Mouse (Mus musculus) intestine, embryonic 15.5 days (tissue): ENCODE results near the gene Hnrnpk. TPM values are rescaled to one million over a fixed set of nuclear protein-coding genes. Genes with fewer than 3 reads are reported as not detected.

Source experiments
- ATAC-seq: fragments of 200-750 bp; cut with Nextera tagmentation; 2 replicates; pipeline ENCODE4 v1.8.0; 2017; ENCODE audit warnings: moderate TSS enrichment, moderate library complexity
- H3K27ac ChIP-seq: fragments of 300-500 bp; sonication (generic); 2 replicates; pipeline ENCODE4 v1.5.1; 2015; ENCODE audit warnings: mild to moderate bottlenecking, inconsistent platforms
- H3K27me3 ChIP-seq: fragments of 300-500 bp; sonication (generic); replicated peaks from 2 replicates; pipeline ENCODE4 v1.6.1; 2015; ENCODE audit warnings: inconsistent platforms
- H3K36me3 ChIP-seq: fragments of 300-500 bp; sonication (generic); 2 replicates; pipeline ENCODE4 v1.6.1; 2015; ENCODE audit warnings: inconsistent platforms
- H3K4me1 ChIP-seq: fragments of 300-500 bp; sonication (generic); replicated peaks from 2 replicates; pipeline ENCODE4 v1.6.1; 2015; ENCODE audit warnings: inconsistent platforms
- H3K4me2 ChIP-seq: fragments of 300-500 bp; sonication (generic); replicated peaks from 2 replicates; pipeline ENCODE4 v1.6.1; 2015; ENCODE audit warnings: mild to moderate bottlenecking, inconsistent platforms
- H3K4me3 ChIP-seq: fragments of 300-500 bp; sonication (generic); replicated peaks from 2 replicates; pipeline ENCODE4 v1.5.1; 2015; ENCODE audit warnings: inconsistent platforms
- H3K9ac ChIP-seq: fragments of 300-500 bp; sonication (generic); 2 replicates; pipeline ENCODE4 v1.6.1; 2015; ENCODE audit warnings: inconsistent platforms
- H3K9me3 ChIP-seq: fragments of 300-500 bp; sonication (generic); 2 replicates; pipeline ENCODE4 v1.6.1; 2016; ENCODE audit warnings: inconsistent platforms
- WGBS: fragments of 180-500 bp; shearing (Covaris S2); methylation state at CpG from one replicate; pipeline ENCODE4 v1.1.7; 2015; 5-methylcytosine and 5-hydroxymethylcytosine counted together
- microRNA counts: library from miRNA; unstranded; fragments of <30 nt; microRNA quantifications from one replicate; lab custom pipeline; 2016
- polyA plus RNA-seq: library from polyadenylated mRNA; unstranded; fragments of >200 nt; fragmentation: Nextera tagmentation; extraction: Ambion mirVana; gene quantifications from 2 replicates; pipeline ENCODE4 v1.2.1, GENCODE M21; 2015

The Hnrnpk gene
- polyA plus RNA-seq, 1 experiment from 2014 or later = 1,388 TPM

DNA sequence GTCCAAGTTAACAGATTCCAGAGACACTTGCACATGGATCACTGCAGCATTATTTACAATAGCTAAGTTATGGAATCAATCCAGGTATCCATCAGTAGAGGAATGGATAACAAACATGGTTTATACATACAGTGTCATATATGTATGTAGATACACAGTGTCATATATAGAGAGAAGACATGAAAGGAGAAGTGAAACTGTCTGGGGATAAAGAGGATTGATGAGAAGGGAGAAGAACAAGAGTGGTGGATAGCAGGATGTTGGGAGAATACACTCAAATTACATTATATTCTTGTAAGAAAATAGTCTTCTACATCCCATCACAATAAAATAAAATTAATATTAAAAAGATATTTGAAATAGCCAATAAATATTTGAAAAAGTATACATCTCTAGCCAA, 50.1 kb downstream of the Hnrnpk start:
- Histone ChIP-seq H3K9ac (no peak overlapping the region), H3K27me3 (no peaks in the 10 kb centered on the region), H3K36me3 (no peaks in the 10 kb centered on the region), H3K4me1 (no peaks in the 10 kb centered on the region), H3K4me2 (no peak overlapping the region), H3K4me3 (no peak overlapping the region), H3K9me3 (no peaks in the 10 kb centered on the region), H3K27ac (no peak overlapping the region)
- no peak for ATAC-seq

DNA sequence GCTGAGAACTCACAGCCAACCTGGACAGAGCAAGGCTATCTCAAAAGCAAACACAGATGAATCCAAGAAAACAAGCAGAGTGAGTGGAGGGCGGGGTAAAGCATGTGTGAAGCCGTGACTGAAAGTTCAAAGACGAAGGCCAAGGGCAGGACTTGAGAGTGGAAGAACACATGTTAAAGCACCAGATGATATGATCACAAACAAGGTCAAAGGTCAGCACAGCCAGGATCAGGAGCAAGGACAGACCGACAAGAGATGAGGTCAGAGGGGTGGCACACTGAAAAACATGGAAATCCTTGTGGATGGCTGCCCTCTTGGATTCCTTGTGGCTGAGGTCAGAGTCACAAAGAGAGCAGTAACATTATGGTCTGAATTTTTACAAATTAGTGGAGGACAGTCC, 52.5 kb downstream of the Hnrnpk start:
- ATAC-seq = no peak

GRCm38 (mm10) chr13:58344505-58344904, 58.6 kb downstream of the Hnrnpk start:
- Histone ChIP-seq H3K27ac (no peak overlapping the region), H3K4me2 (no peak overlapping the region), H3K27me3 (no peaks in the 10 kb centered on the region), H3K9me3 (no peaks in the 10 kb centered on the region), H3K4me1 (no peaks in the 10 kb centered on the region), H3K4me3 (no peak overlapping the region), H3K9ac (no peak overlapping the region), H3K36me3 (no peaks in the 10 kb centered on the region)
- WGBS = 80% methylated on average over 9 of the region's 9 CpGs
- no peak for ATAC-seq

More for the DNA sequence above, 52.5 kb downstream of the Hnrnpk start:
- no peak overlapping the region for H3K4me3 ChIP-seq
- H3K9me3 ChIP-seq = no peaks in the 10 kb centered on the region
- no peaks in the 10 kb centered on the region for H3K4me1 ChIP-seq
- H3K36me3 ChIP-seq = no peaks in the 10 kb centered on the region
- 47% methylated on average over 4 of the region's 4 CpGs for WGBS
- H3K4me2 ChIP-seq = no peak overlapping the region
- no peak overlapping the region for H3K9ac ChIP-seq
- H3K27ac ChIP-seq = no peak overlapping the region
- H3K27me3 ChIP-seq = no peaks in the 10 kb centered on the region

MicroRNA genes within 50 kb of the gene (microRNA counts, 519-probe panel; counts per million panel counts)
- 2,789 counts per million, percentile 72 among the panel's probes with 10 or more counts for microRNA mmu-miR-7a (lab: Ali Mortazavi, UCI)

Other genes starting within 250 kb of the Hnrnpk start
- 43.0 and 44.0 TPM in 2 replicates for gene Idnk, start 245.7 kb downstream of the Hnrnpk start, polyA plus RNA-seq
- gene Ubqln1, start 187.7 kb downstream of the Hnrnpk start, polyA plus RNA-seq = 102 and 107 TPM in 2 replicates
- gene Gkap1, start 127.6 kb downstream of the Hnrnpk start, polyA plus RNA-seq = 20.0 and 21.5 TPM in 2 replicates
- gene Kif27, start 44.2 kb downstream of the Hnrnpk start, polyA plus RNA-seq = 0.40 and 0.69 TPM in 2 replicates
- gene 2210016F16Rik, start 18.1 kb downstream of the Hnrnpk start, polyA plus RNA-seq = 42.1 and 44.1 TPM in 2 replicates
- gene Rmi1, start 1.1 kb downstream of the Hnrnpk start, polyA plus RNA-seq = 21.5 and 25.7 TPM in 2 replicates
- 0.65 and 0.91 TPM in 2 replicates for gene Slc28a3, start 207.5 kb upstream of the Hnrnpk start, polyA plus RNA-seq